Mouse (Mus musculus) limb, embryonic 12.5 days (tissue): Measurements from ENCODE around the gene Kirrel3. TPM values are rescaled to one million over a fixed set of nuclear protein-coding genes. Genes with fewer than 3 reads are reported as not detected.

Source experiments
- ATAC-seq: fragments of 200-750 bp; cut with Nextera tagmentation; 2 replicates; pipeline ENCODE4 v1.8.0; 2017; ENCODE audit warnings: low read depth, moderate TSS enrichment; ENCODE audit not compliant: insufficient number of reproducible peaks, insufficient read depth, low FRiP score, low TSS enrichment
- H3K27ac ChIP-seq: fragments of 300-500 bp; sonication (generic); 2 replicates; pipeline ENCODE4 v1.5.1; 2016; ENCODE audit warnings: mild to moderate bottlenecking, moderate library complexity
- H3K27me3 ChIP-seq: fragments of 300-500 bp; sonication (generic); 2 replicates; pipeline ENCODE4 v1.6.1; 2016; ENCODE audit warnings: mild to moderate bottlenecking, moderate library complexity
- H3K36me3 ChIP-seq: fragments of 300-500 bp; sonication (generic); 2 replicates; pipeline ENCODE4 v1.6.1; 2016; ENCODE audit warnings: mild to moderate bottlenecking, moderate library complexity
- H3K4me1 ChIP-seq: fragments of 300-500 bp; sonication (generic); replicated peaks from 2 replicates; pipeline ENCODE4 v1.6.1; 2016
- H3K4me2 ChIP-seq: fragments of 300-500 bp; sonication (generic); 2 replicates; pipeline ENCODE4 v1.6.1; 2016; ENCODE audit warnings: mild to moderate bottlenecking, moderate library complexity
- H3K4me3 ChIP-seq: fragments of 300-500 bp; sonication (generic); replicated peaks from 2 replicates; pipeline ENCODE4 v1.5.1; 2016; ENCODE audit warnings: mild to moderate bottlenecking
- H3K9ac ChIP-seq: fragments of 300-500 bp; sonication (generic); replicated peaks from 2 replicates; pipeline ENCODE4 v1.6.1; 2016; ENCODE audit warnings: mild to moderate bottlenecking, moderate library complexity
- H3K9me3 ChIP-seq: fragments of 300-500 bp; sonication (generic); 2 replicates; pipeline ENCODE4 v1.6.1; 2016; ENCODE audit warnings: mild to moderate bottlenecking, moderate library complexity
- WGBS: fragments of 180-500 bp; shearing (Covaris S2); methylation state at CpG from one replicate; pipeline ENCODE4 v1.1.7; 2016; 5-methylcytosine and 5-hydroxymethylcytosine counted together
- polyA plus RNA-seq: library from polyadenylated mRNA; unstranded; fragments of >200 nt; fragmentation: Nextera tagmentation; extraction: Ambion mirVana; gene quantifications from 2 replicates; pipeline ENCODE4 v1.2.1, GENCODE M21; 2016

Kirrel3 gene
- polyA plus RNA-seq, 1 experiment from 2014 or later: 7.8 TPM

DNA sequence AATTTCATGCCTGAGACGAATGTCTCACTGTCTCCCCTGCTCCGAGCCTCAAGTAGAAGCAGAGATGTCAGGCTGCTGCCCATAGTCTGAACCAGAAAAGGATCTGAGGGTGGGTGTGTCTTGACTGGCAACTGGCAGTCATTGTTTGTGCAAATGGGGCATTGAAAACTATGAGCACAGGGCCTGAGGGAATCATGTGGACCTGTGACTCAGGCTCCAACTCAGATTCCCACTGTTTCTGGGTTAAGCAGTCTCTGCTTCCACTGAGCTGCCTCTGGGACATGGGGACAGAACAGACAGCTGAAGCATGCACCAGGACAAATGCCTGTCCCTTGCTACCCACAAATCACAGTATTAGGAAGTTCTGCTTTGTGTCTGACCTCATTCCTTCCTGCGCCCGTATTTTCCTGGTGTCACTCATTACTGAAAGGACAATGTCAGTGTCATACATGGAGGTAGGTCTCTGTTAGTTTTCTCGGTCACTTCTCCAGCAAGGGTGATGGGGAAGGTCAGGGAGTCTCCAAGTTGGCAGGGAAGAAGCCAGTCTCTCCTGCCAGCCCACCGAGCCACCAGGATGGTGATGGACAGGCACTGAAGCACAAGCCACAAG is 484.3 kb downstream of the Kirrel3 start:
- Histone ChIP-seq H3K36me3 (no peaks in the 10 kb centered on the region), H3K27me3 (no peaks in the 10 kb centered on the region), H3K4me3 (no peak overlapping the region)

DNA sequence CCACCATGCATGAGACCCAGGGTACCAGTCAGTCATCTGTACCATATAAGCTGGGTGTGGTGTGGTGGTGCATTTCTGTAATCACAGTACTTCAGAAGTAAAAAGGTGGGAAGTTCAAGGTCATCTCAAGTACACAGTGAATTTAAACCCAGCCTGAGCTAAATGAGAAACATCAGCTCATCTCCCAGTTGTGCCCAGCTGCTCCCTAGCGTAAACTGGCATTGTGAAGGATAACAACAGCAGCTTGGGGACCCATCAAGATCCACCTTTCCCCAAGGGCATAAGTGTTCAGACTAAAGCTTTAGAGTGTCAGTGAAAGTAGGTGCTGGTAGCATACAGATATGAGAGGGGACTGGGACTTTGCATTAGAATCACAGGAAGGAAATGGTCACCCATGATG is 488.6 kb downstream of the Kirrel3 start:
- Histone ChIP-seq H3K4me1 (peaks cover 18% of the 10 kb centered on the region), H3K4me3 (no peak overlapping the region), H3K27me3 (0 out of 2 replicates have a peak, but pooled peaks cover 10% of the 10 kb centered on the region), H3K36me3 (0 out of 2 replicates have a peak, but pooled peaks cover under 1% of the 10 kb centered on the region), H3K9me3 (peaks cover 2% of the 10 kb centered on the region; the same call in 1 of the 2 replicates), H3K27ac (no peak overlapping the region), H3K9ac (no peak overlapping the region), H3K4me2 (no peak overlapping the region)
- WGBS: 96% methylated on average over 1 of the region's 1 CpGs
- ATAC-seq: no peak

More for the DNA sequence above, 484.3 kb downstream of the Kirrel3 start:
- ATAC-seq: no peak
- Histone ChIP-seq H3K27ac (no peak overlapping the region), H3K4me1 (peaks cover 8% of the 10 kb centered on the region), H3K9me3 (no peaks in the 10 kb centered on the region), H3K4me2 (no peak overlapping the region), H3K9ac (no peak overlapping the region)
- WGBS: 77% methylated on average over 6 of the region's 6 CpGs

DNA sequence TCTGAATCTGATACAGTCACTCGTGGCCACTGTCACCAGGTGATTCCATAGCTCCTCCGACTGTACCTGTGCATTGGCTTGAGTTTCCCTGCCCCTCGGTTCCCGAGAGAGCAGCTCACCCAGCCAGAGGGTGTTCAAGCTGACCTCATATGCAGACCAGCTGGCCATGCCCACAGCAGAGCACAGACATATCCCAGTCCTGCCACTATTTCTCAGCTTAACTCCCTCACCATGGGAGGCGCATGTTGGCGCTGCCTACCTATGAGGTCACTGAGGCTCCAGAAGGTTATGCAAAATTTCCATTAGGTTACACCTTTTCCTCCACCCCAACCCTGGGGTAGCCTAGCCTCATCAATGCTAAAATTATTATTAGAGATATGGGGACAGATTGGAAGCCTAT is 489.6 kb downstream of the Kirrel3 start:
- WGBS: 86% methylated on average over 6 of the region's 6 CpGs
- ATAC-seq: no peak
- Histone ChIP-seq H3K36me3 (0 out of 2 replicates have a peak, but pooled peaks cover 3% of the 10 kb centered on the region), H3K27me3 (0 out of 2 replicates have a peak, but pooled peaks cover 10% of the 10 kb centered on the region), H3K4me3 (no peak overlapping the region), H3K4me2 (no peak overlapping the region), H3K9ac (no peak overlapping the region), H3K27ac (no peak overlapping the region), H3K4me1 (peaks cover 18% of the 10 kb centered on the region), H3K9me3 (peaks cover 4% of the 10 kb centered on the region; the same call in 1 of the 2 replicates)

DNA sequence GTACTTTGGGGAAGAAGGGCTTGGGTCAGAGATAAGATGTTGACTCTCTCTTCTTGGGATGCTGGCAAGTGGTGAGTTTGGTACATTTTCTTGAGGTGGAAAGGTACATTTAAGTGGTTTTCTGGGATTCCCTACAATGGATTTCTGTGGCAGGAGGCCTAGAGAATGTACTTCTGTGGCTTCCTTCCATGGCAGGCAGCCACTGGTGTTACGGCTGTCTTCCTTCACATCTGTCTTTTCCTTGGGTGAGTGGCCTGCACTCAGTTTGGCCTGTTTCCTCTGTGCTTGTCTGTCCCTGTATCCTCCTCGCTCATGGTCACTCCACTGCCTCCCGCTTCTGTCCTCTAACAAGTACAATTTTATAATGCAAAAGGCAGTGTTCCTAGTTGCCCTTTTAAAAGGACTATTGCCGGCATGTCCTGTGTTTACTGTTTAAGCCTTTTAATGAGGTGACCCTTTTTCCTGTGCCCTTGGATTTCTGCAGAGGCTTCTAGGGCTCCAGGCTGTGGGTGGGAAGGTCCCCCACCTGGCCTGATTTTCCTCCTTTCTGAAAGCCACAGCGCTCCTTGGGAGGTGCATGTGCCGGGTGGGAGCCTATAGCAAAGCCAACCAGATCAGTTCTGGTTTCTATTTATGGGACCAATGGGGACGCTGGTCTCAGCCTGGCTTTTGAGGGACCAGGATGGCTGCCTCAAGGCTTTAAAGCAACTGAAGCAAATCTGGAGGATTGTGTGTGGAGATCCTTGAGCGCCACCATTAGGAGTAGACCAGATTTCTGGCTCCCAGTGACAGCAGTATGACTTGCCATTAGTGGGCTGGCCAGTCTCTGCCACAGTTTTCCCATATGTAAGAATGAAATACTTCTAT is 491.1 kb downstream of the Kirrel3 start:
- Histone ChIP-seq H3K4me1 (peaks cover 16% of the 10 kb centered on the region), H3K9ac (no peak overlapping the region), H3K27ac (no peak overlapping the region), H3K36me3 (0 out of 2 replicates have a peak, but pooled peaks cover 3% of the 10 kb centered on the region), H3K4me2 (no peak overlapping the region), H3K27me3 (0 out of 2 replicates have a peak, but pooled peaks cover 10% of the 10 kb centered on the region), H3K9me3 (peaks cover 4% of the 10 kb centered on the region; the same call in 1 of the 2 replicates), H3K4me3 (no peak overlapping the region)
- WGBS: 38% methylated on average over 8 of the region's 8 CpGs
- ATAC-seq: no peak; the same call in 1 of the 2 replicates

DNA sequence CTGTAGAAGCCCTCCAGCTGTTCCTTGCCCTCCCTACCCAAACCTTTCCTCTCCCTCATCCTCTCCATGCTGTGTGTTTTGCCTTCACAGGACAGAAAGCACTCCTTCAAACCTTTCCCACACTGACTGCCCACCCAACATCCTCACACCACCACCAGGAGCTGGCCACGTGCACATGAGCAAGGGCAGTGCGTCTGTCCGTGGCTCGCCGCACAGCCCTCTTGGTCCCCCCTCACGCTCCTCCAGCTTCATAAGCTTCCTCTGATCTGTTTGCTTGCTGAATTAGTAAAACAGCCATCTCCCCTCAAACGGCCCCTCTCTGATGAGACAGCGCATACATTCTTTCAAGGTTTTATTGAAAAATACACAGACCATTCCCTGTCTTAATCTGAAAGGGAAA is 492.0 kb downstream of the Kirrel3 start:
- no peak overlapping the region for H3K4me2 ChIP-seq
- no peak overlapping the region for H3K4me3 ChIP-seq
- H3K36me3 ChIP-seq: 0 out of 2 replicates have a peak, but pooled peaks cover 3% of the 10 kb centered on the region
- 0 out of 2 replicates have a peak, but pooled peaks cover 10% of the 10 kb centered on the region for H3K27me3 ChIP-seq
- peaks cover 4% of the 10 kb centered on the region; the same call in 1 of the 2 replicates for H3K9me3 ChIP-seq
- ATAC-seq: no peak
- no peak overlapping the region for H3K9ac ChIP-seq
- no peak overlapping the region for H3K27ac ChIP-seq
- peaks cover 16% of the 10 kb centered on the region for H3K4me1 ChIP-seq
- WGBS: 79% methylated on average over 8 of the region's 8 CpGs

DNA sequence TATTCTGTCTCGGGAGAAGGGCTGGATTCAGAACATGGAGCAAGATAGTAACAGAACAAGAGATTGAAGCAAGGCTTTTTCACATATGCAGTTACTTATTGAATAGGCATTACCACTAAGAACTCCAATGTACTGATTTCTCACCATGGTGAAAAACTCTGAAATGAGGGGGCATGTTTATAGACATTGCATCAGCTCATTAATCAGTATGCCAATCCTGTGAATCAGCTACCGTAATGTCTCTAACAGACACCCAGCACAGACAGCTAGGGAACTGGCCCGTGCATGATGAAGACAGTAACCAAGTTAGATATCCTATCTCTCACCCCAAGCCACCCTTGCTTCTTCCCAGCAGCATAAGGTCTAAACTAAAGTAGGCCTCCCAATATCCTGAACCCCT is 492.5 kb downstream of the Kirrel3 start:
- Histone ChIP-seq H3K27me3 (0 out of 2 replicates have a peak, but pooled peaks cover 10% of the 10 kb centered on the region), H3K4me1 (peaks cover 16% of the 10 kb centered on the region), H3K9me3 (peaks cover 4% of the 10 kb centered on the region; the same call in 1 of the 2 replicates), H3K4me3 (no peak overlapping the region), H3K27ac (no peak overlapping the region), H3K36me3 (0 out of 2 replicates have a peak, but pooled peaks cover 3% of the 10 kb centered on the region), H3K9ac (no peak overlapping the region), H3K4me2 (no peak overlapping the region)
- no peak for ATAC-seq
- WGBS: 82% methylated on average over 3 of the region's 3 CpGs

DNA sequence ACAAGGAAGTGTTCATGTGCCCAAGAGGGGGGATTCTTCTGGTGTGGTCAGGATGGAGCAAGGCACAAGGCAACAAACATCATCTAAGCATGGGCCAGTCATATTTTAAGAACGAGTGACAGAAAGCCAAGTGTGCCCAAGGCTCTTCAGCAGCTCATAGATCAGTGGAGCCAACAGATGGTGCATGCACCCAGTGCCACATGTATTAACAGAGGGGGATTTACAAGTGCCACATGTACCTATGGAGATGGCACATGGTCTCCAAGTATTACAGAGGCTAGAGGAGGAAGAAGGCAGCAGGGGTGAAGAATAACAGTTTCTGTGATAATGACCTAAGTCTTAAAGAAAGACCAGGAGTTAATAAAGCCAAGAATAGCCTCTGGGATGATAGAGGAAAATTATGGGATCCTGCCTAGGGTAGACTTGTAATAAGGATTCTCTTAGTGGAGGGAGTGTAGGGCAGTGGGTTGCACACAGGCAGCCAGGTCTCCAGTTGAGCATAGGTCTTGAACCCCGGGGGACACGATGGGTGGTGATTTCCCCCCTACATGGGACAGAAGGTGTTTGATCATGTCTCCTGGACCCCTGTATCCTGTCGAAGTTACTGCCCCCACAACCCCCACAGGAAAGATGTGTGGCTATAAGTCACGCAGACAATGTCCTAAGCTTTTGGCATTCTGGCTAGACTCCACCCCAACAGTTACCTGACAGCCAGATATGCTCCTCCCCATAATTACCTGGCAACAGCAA is 495.0 kb downstream of the Kirrel3 start:
- Histone ChIP-seq H3K4me2 (no peak overlapping the region), H3K9ac (no peak overlapping the region), H3K27ac (no peak overlapping the region), H3K27me3 (0 out of 2 replicates have a peak, but pooled peaks cover 6% of the 10 kb centered on the region), H3K4me3 (no peak overlapping the region), H3K9me3 (peaks cover 4% of the 10 kb centered on the region; the same call in 1 of the 2 replicates), H3K36me3 (0 out of 2 replicates have a peak, but pooled peaks cover 3% of the 10 kb centered on the region), H3K4me1 (peaks cover 16% of the 10 kb centered on the region)
- no peak for ATAC-seq
- WGBS: 88% methylated on average over 5 of the region's 5 CpGs

DNA sequence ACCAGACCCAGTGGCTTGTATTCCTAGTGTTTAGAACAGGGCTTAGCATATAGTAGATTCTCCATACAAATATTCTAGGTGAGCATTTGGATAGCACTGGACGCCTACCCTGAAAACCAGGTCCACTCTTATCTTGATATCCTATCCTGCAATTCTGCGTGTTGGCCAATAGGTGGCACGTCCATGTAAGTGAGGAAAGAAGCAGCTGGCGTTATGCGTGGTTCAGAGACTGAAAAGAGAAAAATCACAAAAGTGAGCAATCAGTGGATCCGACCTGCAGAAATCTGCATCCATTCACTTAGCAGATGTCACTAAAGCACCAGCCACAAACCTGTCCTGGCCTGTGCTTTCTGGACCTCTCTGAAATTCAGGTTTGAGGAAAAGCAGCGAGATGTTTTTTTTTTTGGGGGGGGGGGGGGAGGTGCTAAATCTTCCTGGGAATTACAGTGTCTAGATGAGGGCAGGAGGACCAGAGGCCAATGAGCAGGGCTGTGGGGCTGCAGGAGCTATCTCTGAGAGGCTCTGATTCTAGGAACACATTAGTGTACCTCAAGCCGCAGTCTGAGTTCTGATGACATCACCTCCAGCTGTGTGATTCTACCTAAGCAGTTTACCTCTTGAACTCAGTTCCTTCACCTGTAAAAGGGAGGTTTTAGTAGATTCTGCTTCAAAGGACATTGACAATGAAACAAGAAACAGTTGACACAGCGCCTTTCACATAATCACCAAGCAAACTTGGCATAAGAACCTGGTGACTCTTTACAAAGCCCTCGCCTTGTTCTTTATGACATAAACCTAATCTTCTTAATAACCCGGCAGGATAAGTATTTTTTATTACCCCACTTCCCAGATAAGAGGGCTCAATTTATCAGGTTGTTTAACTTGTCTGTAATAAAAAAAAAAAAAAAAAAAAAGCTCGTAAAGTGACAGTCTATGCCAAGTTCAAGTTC is 498.1 kb downstream of the Kirrel3 start:
- Histone ChIP-seq H3K27me3 (no peaks in the 10 kb centered on the region), H3K4me3 (no peak overlapping the region), H3K4me1 (no peaks in the 10 kb centered on the region), H3K9me3 (peaks cover 4% of the 10 kb centered on the region; the same call in 1 of the 2 replicates), H3K9ac (no peak overlapping the region), H3K4me2 (peak overlapping the region; percentile 39), H3K36me3 (0 out of 2 replicates have a peak, but pooled peaks cover 3% of the 10 kb centered on the region), H3K27ac (no peak overlapping the region)
- 29% methylated on average over 12 of the region's 12 CpGs for WGBS
- no peak for ATAC-seq

DNA sequence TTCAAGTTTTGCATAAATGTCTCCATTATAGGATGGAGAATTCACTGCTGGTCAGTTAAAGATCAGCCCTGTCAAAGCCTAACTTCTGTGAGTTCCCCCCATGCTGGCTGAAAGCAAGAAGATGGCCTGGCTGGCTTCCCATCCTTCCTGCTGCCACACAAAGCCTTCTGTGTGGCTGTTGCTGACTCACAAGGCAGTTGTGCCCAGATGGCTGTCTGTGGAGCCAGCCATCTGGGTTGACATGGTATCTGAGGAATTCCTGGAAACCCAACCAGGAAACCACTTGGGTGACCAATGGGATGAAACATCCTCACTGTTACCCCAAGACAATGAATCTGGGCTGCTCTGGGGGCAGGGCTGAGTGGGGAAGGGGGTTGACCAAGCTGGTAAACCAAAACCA is 500.5 kb downstream of the Kirrel3 start:
- no peaks in the 10 kb centered on the region for H3K9me3 ChIP-seq
- no peak for ATAC-seq
- H3K4me2 ChIP-seq: no peak overlapping the region
- no peak overlapping the region for H3K4me3 ChIP-seq
- H3K27me3 ChIP-seq: no peaks in the 10 kb centered on the region
- no peak overlapping the region for H3K27ac ChIP-seq
- no peaks in the 10 kb centered on the region for H3K4me1 ChIP-seq
- H3K9ac ChIP-seq: no peak overlapping the region
- H3K36me3 ChIP-seq: no peaks in the 10 kb centered on the region
